Mouse (Mus musculus): ENCODE measurements around the gene Dpy30. TPM values are rescaled to one million over a fixed set of nuclear protein-coding genes. Genes with fewer than 3 reads are reported as not detected.
A peak's percentile ranks its signal among the peaks of the same experiment; 100 is the strongest.
"Not testable (repeated sequence)": the region's sequence is repeated elsewhere in the genome, so short reads cannot be mapped to it uniquely, and the experiment has no call there.

Dpy30 gene
- 95.9 and 99.6 TPM in 2 replicates for total RNA-seq (2021)
- long read RNA-seq, transcript Dpy30-206 (5 exons, 734 nt), result major isoform, 22 of 29 reads
- long read RNA-seq, partial matches to known transcripts, result 2 of 29 reads
- long read RNA-seq, other reads (novel, unspliced or antisense), result 0 of 29 reads

DNA sequence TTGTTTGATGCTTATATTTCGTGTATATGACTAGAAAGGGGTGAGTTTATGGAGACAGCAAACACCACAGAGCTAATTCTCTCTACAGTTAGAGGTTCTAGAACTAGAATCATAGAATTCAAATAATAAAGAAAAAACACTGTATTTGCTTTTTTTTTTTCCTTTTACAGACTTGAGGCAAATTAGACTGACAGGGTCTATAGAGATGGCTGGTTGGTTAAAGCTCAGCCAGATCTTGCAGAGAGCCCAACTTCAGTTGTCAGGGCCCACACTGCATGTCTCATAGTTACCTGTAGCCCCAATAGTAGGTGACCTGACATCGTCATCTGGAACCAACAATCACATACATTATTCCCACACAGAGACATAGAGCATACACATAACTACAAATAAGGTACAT lies at the start of gene Dpy30:
Gene Dpy30 (minus strand): TSS at position 101 of the 400 bp plus-strand sequence.
- no peak for DNase-seq

DNA sequence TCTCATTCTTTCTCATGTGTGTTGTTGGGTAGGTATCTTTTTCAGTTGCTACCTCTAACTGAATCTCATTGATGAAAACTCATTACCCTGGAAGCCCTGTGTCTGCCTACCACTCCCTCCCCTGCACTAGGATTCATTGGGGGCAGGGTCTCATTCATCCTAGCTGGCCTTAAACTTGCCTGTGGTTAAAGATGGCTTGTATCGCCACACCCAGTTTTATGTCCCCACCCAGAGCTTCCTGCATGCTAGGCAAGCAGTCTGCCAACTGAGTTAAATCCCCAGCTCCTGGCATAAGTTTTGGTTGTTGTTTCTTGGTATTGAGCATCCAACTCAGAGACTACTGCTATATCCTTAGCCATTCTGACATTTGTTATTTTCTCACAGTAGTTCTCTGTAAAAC lies 39.8 kb upstream of the Dpy30 start:
- DNase-seq, result no peak

DNA sequence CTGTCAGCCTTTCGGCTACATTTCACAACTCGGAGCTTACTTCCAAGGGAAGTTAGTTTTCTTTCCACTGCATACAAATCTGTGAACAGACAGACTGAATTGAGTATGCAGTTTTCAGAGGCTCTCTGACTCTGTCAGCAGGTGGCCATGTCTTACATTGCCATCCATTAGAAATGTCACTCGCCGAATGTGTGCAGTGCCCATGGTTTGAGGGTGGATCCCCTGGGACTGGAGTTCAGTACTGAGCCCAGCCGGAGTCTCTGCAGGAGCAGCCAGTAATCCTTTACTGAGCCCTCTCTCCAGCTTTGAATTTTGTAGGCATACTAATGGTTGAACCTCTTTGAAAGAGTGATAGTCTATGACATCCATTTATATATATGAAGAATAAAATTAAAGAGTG lies 17.4 kb upstream of the Dpy30 start:
- no peak for DNase-seq

DNA sequence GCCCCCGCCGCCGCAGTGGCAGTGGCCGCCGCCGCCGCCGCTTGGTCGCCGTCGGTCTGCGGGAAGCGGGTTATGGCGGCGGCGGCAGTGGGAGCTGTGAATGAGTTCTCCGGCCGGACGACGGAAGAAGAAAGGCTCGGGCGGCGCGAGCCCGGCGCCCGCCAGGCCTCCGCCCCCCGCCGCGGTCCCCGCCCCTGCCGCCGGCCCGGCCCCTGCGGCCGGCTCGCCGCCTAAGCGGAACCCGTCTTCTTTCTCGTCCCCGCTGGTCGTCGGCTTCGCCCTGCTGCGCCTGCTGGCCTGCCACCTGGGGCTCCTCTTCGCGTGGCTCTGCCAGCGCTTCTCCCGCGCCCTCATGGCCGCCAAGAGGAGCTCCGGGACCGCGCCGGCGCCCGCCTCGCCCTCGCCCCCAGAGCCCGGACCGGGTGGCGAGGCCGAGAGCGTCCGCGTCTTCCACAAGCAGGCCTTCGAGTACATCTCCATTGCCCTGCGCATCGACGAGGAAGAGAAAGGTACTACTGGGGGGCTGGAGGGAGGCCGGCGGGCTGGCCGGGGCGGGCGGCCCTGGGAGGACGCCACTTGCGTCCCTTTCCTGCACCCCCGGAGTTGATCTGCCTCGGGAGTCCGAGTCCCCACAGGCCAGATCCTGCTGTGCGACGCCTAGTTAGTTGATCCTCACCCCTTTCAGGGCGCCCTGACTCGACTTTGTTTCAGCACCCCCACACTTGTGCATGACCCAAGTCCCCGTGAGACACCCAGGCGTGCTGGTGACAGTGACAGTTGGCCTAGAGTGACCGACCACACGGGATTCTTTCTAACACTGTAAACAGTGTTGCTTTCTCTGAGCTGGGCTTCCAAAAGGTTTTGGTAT lies 15.4 kb upstream of the Dpy30 start, which contains the start of gene Spast:
Gene Spast (plus strand): TSS at position 51 of the 868 bp plus-strand sequence.
- peak; percentile 85 for DNase-seq

DNA sequence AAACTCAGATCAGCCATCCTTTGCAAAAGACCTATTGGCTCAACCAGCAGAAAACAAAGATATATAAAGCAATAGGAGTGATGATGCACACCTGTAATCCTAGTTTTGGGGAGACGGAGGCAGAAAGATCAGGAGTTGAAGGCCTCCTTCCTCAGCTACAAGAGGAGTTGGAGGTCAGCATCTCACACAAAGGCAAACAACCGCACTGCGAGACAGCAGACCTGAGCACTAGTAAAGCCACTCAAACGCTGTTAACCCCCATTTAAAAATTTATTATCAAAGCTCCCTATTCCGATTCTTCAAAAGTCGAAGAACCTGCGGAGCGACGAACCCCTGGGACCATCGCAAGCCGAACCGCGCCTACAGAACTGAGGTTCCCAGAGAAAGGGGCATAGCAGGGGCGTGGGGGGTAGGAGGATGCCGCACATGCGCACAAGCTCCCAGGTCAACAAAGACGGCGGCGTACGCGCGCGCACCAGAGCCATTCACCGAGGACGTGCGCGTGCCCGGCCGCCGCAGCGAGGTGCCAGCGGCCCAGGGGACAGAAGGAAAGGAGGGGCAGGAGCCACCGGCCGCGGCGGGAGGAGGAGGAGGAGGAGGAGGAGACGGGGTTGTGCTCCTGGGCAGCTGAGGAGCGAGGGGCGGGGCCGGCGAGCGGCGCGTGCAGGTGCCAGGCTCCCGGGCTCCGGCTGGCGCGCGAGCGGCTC lies 14.6 kb upstream of the Dpy30 start:
- DNase-seq, result peak; percentile 97

DNA sequence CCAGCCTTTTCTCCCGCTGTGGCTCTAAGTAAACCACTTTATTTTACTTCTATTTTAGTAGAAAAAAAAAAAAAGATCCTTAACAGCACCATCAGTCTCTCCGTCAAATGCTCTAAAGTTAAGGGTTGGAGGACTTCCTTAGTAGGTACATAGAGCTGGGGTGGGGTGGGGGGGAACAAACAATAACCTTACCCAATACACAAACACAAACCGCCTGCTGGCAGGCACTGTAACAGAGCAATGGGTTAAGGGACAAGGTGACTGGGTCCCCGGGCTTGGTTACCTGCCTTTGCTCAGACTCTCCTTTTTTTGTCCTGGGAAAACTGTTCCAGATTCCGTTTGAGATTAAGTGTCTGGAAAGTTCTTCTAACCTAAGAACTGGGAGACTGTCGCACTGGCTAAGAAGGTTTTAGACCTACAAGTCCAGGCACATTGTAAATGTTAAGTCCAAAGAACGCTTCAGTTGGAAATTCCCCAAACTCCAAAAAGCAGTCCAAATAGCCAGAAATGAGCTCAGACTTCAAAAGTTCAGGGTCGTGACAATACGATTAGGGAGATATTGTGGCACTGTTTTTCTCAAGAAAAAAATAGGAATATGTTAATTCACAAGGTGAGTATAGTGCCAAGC lies 7.4 kb upstream of the Dpy30 start:
- DNase-seq, result no peak

DNA sequence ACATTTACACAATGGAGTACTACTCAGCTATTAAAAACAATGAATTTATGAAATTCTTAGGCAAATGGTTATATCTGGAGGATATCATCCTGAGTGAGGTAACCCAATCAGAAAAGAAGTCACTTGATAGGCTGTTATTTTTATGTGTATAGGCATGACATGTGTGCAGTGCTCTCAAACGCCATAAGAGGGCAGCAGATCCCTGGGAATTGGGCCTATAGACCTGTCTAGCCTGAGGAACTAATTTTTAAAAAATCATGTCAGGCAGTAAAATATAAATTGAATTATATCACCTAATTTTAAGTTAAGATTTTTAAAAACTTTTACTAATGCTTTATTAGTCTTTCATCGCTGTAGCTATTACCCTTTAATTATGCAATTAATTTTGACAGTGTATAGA lies 4.4 kb upstream of the Dpy30 start:
- peak; percentile 62 for DNase-seq

DNA sequence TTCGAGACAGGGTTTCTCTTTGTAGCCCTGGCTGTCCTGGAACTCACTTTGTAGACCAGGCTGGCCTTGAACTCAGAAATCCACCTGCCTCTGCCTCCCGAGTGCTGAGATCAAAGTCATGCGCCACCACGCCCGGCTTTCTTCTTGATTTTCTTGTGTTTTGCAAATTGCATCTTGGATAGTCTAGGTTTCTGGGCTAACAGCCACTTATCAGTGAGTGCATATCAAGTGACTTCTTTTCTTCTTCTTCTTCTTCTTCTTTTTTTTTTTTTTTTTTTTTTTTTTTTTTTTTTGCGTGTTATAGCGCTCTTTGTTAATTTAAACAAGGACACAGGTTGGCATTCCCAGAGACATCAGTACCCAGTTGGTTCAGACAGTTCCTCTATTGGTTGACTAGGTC lies 3.5 kb upstream of the Dpy30 start:
- DNase-seq, result not testable (repeated sequence)

DNA sequence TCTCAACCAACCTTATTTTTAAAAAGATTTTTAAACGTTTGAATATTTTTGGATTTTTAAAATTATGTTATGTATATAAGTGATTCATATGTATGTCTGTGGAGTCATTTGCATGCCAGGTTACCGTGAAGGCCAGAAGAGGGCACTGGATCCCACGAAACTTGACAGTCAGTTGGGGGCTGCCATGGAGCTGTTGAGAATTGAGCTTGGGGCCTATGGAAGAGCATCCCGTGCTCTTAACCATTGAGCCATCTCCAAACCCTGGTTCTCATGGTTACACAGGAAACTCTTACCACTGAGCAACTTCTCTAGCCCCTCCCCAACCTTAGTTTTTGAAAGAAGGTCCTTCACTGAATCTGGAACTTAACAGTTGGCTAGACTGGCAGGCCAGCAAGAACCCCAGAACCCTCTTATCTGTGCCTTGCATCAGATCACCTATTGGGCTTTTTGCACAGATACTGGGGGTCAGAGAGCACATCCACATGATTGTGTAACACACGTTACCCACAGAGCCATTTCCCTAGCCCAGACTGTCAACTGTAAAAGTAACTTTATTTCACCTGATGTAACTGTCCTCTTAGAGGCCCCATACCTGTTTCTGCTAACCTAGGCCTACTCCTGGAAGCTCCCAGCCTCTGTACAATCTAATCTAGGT lies 1.2 kb downstream of the Dpy30 start:
- DNase-seq, result no peak

DNA sequence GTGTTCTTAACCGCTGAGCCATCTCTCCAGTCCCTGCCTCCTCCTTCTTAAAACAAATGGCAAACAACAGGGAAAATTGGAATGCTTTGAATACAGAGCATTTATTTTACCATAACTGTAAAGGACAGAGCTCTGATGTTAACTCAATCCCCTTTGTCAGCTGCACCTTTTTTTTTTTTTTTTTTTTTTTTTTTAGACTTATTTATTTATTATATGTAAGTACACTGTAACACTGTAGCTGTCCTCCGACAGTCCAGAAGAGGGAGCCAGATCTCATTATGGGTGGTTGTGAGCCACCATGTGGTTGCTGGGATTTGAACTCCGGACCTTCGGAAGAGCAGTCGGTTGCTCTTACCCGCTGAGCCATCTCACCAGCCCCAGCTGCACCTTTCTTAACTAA lies 5.0 kb downstream of the Dpy30 start:
- DNase-seq, result no peak

DNA sequence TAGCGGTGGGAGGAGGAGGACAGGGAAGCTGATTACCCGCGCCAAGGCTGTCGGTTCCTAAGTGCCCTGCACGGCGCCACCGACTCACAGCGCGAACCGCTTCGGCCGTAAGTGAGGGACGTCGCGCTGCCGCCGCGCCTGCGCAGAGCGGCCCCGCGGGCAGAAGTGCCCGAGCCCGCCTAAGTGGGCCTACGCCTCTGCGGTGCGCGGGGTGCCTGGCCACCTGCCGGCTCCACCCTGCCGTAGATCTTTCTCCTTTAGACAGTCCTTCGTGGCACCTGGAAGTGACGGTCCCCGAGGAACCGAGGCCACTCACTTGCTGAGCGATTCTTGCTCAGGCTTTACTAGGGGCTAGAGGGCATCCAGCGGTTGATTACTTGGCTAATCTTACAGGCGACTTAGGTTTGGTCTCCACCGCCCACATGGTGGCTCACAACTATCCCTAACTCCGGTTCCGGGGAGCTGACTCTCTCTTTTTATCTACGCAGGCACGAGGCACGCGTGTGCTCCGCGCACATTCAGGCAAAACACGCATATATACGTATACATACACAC lies 7.4 kb downstream of the Dpy30 start:
- peak; percentile 88 for DNase-seq

DNA sequence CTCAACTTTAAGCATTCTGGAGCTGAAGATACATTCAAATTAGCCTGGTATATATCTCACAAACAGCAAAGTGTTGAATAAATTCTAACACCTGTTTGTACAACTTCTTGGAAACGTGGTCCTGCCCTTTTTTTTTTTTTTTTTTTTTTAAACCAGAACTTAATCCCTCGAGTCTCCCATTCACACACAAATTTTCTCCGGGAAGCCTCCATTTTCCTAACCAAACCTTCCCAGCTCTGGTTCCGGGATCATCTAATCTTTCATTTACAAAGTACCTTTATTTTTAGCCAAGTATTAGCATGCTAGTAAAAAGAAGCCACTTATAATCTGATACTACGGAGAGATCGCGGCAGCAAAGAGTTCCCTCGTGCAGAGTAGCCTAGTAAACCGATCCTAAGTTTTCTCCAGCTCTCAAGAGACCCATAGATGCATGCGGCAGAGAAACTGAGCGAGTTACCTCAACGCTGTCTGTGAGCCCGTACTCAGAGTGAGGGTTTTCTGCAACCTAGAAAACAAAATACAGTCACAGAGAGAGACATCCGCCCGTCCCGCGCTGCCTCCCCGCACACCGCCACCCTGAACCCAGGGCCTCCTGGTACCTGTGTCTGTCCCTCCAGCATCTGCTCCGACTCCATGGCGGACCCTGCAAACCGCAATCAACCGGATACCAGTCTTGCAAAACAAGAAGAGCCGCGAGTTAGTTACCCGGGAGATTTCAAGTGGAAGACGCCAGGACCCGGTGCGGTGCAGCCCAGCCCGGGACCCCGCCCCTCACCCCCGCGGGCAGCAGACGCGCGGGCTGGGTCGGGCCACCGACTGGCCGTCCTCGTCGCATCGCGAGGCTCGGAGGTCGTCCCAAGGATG lies 8.1 kb downstream of the Dpy30 start:
- no peak for DNase-seq

DNA sequence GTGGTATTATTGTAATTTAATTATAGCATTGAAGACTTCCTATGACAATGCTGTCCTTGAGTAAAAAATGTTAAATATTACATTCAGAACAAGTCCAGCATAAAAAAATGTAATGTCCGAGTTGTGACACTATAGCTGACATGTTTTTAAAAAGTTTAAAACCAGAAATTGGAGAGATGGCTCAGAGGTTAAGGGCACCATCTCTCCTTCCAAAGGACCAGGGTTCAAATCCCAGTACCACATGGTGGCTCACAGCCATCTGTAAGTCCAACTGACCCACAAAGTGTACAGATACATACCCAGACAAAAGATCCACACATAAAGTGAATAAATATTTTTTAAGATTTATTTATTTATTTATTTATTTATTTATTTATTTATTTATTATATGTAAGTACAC lies 17.7 kb downstream of the Dpy30 start:
- DNase-seq, result no peak

DNA sequence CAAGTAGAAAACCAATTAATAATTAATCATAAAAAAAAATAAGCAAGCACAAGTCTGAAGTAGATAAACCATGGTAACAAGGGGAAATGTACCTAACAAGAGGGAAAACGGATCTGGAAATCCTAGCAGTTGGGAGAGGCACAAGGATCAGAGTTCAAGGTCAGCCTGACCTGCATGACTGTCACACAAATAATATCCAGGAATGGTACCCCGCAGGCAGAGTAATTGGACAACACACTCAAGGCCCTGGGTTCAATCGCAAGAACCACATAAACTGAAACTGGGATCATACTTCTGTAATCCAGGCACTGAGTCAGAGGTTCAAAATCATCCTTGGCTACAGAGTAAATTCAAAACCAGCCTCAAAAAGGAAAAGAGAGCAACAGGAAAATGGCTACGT lies 18.1 kb downstream of the Dpy30 start:
- no peak for DNase-seq

DNA sequence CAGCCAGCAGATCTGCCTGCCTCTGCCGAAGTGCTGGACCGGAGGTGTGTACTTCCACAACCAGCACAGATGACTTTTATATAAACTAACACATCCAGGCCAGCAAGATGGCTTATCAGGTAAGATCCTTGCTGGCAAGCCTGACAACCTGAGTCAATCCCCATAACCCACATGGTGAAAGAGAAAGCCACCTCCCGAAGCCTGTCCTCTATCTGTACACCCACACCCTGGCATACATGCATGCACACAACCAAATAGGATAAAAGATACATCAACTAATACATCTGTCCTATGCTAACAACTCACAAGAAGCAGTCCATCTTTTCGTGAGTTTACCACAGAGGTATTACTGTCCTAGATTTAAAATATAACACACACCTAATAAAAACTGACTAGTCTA lies 19.7 kb downstream of the Dpy30 start:
- DNase-seq, result no peak

DNA sequence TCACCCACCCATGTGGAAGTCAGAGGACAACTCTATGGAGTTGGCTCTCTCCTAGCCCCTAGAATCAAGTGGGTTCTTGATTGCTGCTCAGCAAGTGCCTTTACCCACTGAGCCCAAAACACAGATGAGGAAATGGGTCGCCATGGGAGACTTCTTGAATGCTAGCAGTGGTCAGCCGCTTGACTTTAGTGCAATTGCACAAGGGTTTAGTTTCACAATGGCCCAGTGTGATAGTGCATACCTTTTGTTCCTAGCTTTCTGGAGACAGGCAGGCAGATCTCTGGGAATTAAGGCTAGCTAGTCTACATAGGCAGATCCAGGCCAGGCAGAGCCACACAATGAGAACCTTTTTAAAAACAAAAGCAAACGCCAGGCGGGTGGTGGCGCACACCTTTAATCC lies 23.7 kb downstream of the Dpy30 start:
- no peak for DNase-seq

DNA sequence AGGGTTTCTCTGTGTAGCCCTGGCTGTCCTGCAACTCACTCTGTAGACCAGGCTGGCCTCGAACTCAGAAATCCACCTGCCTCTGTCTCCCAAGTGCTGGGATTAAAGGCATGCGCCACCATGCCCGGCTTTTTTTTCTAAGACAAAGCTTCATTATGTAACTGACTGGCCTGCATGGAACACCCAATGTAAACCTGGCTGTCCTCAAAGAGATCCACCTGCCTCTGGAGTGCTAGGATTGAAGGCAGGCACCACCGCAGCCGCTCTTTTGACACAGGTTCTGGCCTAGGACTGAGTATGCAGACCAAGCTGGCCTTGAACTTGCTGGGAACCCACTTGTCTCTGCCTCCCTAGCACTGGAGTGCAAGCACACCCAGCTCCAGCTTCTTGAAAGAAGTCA lies 26.8 kb downstream of the Dpy30 start:
- DNase-seq, result not testable (repeated sequence)

DNA sequence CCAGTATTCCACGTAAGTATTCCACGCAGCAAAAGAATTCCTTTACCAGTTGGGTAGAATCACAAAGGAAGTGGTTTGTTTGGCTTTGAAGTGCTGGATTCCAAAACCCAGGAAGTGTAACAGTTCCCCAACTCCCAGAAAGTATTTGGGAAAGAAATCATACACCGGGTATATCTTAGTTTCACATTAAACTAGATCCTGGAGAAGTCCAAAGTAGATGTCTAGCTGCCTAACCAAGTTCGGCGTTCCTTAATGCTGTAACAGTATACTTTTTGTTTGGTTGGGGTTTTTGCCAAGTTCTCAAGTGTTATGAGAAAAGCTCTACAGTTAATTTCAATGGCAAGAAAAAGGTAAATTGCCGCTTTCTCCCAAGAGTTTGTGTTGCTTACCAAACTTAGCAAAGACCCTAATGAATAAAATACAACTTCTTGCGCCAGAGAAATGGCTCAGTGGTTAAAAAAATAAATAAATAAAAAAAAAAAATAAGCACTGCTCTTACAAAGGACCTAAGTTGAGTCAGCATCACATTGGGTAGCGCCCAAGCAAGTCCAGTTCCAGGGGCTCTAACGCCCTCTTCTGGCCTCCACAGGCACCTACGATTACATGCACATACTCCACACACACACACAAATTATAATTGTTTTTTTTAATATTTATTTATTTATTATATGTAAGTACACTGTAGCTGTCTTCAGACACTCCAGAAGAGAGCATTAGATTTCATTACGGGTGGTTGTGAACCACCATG lies 27.5 kb downstream of the Dpy30 start:
- DNase-seq, result peak; percentile 15

DNA sequence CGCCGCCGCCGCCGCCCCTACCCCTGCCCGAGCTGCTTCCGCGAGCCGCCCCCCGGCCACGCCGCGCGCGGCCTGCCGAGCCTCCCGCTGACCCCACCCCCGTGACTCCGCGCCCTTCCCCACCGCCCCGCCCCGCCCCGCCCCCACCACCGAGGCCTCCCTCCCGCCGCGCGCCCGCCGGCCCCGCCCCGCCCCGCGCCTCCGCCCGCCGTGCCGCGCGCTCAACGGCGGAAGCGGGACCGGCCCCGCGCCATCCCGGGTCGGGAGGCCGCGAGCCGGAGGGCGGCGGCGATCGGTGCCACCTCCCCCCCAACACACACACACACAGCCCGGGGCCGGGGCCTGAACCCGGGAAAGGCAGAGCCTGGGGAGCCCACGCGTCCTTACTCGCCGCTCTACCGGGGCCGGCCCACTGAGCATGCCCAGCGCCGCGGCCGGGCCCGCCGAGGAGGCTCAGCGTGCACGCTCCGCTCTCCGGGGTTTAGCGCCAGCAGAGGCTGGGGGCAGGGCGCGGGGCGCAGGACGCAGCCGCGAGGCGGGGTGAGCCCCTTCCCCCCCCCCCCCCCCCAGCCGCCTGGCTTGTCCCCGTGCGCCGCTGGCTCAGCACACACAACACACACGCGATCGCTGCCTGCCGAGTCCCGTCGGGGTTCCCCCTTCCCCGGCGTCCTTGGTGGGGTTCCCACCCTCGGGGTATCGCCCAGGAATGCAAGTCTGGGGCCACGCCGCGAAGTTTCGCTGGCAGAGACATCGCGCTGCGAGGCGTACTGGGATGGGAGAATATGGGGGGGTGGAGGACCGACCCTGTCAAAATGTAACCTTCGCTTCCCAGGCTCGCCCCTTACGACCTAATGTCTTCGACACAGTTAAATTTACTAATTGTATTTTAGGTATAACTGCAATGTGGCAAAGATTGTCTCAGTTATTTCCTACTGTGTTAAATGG lies 28.4 kb downstream of the Dpy30 start, which contains the start of gene Memo1:
Gene Memo1 (minus strand): TSS at position 496 of the 945 bp plus-strand sequence.
- peak; percentile 88 for DNase-seq
